Mouse (Mus musculus) embryo, embryonic 9.5 days (tissue): ENCODE measurements around the gene Rac2.

Experiments
- DNase-seq: peaks from one replicate; pipeline ENCODE4 v3.0.0-alpha.2; 2017; ENCODE audit errors: extremely low spot score

Rac2 gene

DNA sequence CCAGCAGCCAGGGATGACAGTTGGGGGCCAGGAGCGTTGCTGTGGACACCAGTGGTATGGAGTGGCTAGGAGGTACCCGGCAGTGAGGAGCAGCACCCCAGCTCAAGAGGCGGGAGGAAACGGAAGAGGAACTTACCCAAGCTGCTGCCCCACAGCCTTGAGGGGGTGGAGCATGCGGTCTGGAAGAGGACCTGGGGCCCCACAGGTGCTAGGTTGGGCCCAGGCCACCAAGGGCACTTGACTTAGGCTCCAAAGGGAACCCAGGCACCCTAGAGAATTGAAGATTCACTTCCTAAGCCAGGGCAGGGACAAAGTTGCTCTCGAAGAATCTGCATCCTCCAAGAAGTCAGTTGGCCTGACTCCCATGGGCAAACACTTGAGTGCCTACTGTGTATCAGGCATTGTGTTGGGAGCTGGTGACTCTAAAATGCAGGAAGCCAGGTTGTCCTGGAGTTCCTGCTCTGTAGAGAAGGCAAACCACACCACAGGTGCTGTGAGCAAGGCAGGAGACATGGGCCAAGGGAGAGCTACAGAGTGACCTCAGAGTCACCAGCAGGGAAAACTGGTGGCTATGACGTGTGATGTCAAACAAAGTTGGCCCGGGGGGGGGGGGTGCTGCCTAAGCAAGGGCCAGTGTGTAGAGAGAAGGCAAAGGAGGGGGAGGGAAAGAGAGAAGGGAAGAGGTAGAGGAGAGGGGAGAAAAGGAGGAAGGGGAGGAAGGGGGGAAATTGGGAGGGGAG is at the start of gene Rac2:
Gene Rac2, minus strand, starts transcription at position 126 of the 740 bp plus-strand sequence.
- DNase-seq, result no peak

DNA sequence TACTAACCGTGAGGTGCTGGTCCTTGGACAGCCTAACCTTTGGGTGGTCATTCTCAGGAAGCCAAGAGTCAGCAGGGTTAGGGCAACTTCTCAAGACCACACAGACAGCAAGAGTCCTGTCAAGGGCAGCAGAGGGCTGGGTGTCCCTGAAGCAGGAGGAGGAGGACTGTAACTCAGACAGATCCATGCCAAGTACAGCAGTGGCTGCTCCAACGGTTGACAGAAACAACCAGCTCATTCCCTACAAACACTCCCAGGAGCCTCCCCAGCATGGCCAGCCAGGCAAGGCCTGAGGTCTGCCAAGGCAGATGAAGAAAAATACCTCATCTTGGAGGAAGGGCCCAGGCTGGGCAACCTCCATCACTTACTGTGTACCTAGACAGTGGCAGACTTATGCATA is 44.4 kb upstream of the Rac2 start:
- no peak for DNase-seq

DNA sequence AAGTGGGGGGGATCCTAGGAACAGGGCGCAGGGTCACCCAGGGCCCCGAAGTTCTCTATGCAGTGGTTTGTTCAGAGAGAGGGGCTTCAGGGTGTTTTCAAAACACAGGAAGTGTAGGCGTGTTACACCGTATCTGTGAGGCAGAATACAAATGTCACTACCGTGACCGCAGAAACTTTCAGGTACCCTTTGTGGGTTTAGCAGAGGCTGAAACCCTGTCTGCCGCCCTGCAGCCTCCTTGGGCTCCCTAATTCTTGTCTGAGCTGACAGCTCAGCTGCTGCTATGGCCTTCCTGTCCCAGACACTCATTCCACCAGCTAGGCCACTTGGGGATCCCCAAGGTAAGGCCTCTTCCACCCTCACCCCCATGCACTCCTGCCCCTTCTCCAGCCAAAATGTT is 42.0 kb upstream of the Rac2 start:
- no peak for DNase-seq

DNA sequence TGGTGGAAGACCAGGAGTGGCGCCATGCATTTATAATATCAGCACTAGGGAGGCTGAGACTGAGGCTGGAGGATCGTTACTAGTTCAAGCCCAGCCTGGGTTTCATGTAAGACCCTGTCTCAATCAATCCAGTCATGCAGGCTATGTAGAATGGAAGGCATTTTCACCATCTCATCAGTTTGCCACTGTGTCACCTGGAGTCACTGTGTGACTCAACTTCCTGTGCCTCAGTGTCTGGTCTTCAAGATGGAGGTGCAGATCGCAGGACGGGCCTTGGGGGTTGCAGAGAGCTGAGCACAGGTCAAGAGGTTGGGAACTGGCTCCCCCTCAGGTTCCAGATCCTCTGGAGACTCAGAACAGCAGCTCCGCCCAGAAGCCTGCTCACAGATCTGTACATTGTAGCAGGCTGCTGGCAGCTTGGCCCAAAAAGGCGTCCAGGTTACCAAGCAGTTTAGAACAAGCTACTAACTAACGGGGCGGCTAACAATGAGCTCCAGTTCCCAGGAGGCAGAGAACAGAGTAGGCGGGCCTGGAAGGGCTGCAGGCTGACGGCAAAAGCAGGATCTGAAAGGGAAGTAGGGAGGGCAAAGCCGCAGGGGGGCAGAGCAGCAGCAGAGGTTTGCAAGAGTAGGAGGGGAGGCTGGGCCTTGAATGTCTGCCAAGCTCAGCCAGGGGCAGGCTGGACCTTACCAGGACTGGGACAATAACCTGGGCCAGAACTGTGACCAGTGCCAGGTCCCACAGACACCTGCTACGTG is 38.3 kb upstream of the Rac2 start:
- DNase-seq, result no peak

DNA sequence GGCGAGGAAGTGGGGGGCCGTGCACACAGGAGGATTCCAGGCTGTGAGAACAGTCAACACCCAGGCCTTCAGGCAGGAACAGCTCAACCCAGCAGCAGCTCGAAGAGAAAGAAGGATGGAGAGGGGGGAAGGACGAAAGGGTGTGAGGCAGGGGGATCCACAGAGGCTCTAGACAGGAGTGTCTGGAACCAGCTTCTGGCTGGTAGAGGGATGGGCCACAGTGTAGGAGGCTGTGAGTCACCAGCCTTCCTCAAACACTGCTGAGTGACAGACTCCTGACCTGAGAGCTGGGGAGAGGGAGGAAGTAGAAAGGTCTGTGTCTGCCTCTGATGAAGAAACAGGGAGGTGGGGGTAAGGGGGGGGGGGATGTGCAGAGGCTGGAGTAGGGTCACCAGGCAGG is 34.9 kb upstream of the Rac2 start:
- DNase-seq, result no peak

DNA sequence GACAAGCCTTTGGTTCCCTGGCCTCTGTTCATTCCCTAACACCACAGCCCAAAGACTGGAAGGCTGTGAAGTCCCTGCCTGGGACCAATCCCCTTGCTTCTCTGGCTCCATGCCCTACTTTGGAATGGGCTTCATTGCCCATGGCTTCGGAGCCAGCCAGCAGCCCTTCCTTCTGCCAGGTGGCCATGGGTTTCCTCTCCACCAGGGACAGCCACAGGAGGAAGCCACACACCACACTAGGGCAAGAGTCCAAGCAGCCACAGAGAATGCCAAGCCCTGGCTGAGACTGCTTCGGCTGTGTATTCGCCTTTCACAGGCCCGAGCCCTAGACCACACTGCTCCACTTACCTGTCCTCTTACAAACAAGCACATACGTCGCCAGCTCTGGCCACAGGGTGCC is 33.5 kb upstream of the Rac2 start:
- no peak for DNase-seq

DNA sequence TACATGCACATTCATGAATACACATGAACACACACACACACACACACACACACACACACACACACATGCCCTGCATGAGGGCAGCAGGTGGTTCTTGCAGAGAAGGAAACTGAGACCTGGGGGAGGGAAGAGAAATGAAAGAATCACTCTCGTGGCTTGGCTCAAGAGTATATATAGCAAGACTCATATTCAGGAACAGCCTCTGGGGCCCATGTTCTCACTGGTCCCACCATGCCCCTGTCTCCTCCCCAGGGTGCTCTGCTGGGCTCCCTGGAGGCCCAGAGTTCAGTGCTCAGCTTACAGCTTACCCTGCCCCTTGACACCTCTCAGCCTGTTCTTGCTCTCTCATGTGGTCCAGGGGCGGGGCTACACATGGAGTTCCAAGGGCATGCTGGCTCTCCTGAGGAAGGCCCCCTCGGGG is 32.8 kb upstream of the Rac2 start:
- DNase-seq, result no peak

DNA sequence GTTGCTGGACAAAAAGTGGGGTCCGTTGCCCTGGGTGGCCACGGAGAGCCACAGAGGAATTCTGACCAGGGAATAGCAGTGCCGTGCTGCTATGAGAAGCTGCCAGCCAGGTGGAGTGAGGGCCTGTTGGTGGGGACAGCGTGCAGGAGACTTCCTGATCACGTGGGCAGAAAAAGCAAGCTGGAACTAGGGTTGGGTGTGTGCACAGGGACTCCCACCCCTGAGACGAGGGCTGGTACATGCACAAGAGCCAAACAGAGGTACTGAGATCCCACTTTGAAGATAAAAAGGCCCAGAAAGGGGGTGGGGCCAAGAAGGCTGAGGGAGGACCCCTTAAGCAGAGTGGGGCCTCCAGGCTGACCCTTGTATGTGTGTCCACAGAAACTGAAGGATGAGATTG is 31.7 kb upstream of the Rac2 start:
- no peak for DNase-seq

DNA sequence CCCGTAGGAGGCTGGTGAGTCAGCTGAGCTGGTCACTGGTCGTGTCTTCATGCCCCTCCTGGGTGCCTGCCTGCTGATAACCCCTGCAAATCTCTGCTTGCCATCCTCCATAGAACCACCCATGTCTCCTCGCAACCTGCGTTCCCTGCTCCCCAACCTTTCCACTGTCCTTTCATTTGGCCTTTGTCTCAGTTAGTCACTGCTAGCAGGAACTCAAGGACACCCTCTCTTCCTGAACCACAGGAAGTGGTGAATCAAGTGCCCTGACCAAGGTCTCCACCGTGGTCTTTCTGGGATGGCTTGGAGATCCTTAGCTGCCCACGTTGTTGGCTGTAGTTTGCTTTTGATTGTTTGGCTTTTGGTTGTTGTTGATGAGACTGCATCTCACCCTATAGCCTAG is 28.6 kb upstream of the Rac2 start:
- DNase-seq, result no peak

DNA sequence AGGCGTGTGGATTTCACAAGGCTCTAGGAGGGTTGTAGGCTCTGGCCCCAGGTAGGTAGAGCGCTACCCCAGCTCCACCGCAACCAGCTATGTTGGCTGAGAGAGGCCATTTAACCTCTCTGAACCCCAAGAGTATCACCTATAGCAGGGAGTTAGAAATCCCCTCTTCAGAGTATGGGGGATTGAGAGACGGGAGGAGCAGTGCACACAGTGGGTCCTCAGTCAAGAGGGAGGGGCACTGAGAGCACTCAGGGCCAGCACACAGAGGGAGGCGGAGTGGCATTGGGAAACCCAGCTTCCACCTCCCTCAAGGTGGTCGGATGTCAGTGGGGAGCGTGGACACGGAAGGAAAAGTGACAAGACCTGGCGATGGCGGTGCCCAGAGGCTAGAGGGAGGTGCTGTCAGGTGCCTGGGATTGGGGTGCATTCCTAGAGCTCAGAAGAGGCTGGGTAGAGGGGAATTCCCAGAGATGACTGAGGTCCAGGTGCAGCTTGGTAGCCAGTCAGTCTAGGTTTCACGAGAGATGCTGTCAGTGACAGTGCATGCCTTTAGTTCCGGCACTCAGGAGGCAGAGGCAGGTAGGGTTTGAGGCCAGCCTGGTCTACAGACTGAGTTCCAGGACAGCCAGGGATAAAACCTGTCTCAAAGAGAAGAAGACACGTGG is 27.1 kb upstream of the Rac2 start:
- DNase-seq, result no peak

DNA sequence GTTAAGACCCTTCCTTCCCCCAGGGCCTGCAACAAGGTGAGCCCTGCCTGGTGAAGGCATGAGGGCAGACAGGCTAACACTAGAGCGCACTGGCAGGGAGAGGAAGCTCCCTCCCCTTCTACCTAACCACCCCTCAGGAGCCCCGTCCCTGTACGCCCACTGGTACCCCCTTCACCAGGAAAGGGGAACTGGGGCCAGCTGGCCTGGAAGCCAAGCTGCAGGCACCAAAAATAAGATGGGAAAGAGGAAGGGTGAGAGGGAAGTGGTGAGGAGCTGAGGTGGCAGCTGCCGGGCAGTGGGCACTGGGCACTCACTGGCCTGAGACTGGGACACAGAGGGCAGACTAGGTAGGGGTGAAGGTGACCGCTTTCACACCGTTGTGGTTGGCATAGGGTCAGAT is 26.5 kb upstream of the Rac2 start:
- no peak for DNase-seq

DNA sequence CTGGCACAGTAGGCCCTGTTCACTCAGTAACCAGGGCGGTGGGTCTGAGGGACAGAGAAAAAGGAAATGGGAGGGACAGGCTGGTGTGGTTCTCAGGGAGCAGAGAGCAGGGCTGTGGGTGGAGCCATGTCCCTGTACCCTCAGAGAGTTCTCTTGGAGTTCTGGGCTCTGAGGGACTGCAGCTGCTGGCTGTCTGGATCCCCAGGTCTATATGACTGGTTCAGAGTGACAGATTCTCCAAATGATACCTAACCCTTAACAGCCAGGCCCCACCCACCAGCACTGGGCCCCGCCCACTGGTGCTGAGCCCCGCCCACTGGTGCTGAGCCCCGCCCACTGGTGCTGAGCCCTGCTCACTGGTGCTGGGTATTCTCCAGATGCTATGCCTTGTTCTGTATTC is 25.1 kb upstream of the Rac2 start:
- DNase-seq, result no peak

DNA sequence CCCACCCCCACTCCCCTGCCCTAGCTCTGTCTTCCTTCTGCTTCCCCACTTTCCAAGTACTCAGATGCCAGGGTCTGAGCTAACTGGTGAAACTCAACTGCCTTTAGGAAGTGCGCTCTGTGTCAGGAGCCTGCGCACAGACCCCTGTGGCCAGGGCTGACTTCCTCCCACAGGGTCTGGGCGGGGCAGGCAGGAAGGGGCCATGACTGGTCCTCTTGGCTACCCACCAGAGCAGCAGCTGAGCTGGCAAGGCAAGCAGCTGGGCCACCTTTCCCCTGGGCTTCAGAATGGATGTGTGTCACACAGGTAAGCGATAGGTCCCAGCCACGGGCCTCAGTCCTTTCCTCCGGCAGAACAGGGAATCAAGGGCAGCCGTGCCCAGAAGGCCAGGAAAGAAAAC is 24.3 kb upstream of the Rac2 start, which contains the start of gene Cyth4:
Gene Cyth4, plus strand, starts transcription at position 134 of the 400 bp plus-strand sequence.
- no peak for DNase-seq

DNA sequence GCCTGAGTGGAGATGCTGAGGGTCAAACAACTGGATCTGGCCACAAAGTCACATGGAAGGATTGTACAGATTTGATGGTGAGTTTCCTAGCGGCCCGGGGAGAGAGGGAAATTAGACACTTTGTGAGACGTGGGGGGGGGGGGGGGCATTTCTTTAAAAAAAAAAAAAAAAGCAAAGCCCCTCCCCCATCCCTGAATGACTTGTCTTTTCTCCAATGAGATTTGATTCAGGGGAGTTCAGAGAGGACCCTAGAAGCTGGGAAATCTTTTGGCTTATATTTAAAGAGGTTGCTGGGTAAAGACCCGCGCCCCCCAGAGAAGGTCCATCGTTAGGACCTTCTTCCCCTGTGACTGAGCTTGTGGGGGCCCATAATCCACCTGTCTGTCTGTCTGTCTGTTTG is 23.9 kb upstream of the Rac2 start:
- DNase-seq, result no peak

DNA sequence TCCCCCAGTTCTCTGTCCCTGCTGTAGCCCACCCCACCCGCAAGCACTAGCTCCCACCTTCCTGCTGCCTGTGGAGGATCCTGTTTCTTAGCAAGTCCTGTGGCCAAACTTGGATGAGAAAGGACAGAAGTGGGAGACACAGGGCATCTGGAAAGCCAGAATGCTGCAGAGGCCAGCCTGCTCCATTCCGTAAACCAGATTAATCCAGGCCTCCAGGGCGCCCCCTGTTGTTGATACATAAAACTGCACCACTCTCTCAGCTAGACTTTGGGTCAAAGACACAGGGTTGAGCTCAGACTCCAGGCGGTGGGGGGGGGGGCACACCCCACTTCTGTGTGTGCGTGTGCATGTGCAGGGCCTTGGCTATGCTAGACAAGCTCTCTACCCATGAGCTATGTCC is 22.9 kb upstream of the Rac2 start:
- DNase-seq, result no peak

DNA sequence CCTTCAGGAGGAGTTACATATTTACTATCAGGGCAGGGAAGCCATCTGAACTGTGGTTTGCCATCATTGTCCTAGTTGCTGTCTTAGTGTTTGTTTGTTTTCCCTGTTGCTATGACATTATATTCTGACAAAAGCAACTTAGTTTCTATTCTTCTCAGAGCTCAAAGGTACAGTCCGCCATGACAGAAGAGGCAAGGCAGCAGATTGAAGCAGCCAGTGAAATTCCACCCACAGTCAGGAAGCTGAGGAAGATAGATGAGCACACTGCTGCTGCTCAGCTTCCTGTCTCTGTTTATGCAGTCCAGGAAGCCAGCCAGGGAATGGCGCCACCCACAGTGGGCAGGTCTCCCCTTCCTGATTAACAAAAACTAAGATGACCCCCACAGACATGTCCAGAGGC is 22.2 kb upstream of the Rac2 start:
- DNase-seq, result no peak

DNA sequence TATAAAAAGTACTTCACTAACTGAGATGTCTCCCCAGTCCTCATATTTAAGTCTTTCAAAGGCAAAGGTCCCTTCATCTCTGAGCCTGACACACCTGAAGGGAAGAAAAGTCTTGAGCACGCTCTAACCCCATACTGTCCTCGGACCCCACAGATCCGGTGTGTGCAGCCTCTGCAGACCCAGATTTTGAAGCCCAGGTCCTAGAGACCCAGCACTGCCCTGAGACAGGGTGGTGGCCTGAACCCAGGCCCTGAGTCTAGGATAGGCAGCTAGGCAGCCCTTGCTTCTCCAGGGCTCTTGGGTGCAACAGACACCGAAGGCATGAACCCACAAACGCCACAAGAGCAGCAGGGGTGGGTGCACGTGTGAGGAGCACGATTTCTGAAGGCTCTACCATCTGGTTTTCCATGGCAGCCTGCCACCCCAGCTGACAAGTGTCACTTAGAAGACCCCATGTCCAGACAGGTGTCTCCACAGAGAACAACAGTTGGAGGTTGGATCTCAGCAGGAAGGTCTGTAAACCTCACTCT is 21.4 kb upstream of the Rac2 start:
- DNase-seq, result no peak

DNA sequence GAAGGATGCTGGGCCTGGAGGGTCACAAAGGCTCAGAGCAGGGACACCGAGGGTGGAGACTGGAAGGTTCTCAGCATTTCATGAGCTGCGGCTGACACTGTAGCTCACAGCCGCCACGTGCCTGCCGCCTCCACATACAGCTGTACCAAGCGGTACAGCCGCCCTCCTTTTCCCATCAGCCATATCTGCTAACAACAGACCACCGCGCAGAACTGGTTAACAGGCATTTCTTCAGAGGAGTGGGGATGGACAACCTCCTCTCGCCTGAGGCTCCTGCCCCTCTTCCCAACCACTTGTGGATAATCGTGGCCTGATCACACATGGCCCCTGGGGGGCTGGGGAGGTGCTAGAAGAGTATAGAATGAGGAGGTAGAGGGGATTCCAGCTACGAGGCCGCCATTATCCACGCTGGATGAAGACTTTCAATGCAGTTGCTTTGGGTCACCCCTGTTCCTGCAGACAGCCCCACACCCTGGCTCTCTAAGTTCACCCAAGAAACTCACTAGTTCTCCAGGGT is 19.9 kb upstream of the Rac2 start:
- DNase-seq, result no peak

DNA sequence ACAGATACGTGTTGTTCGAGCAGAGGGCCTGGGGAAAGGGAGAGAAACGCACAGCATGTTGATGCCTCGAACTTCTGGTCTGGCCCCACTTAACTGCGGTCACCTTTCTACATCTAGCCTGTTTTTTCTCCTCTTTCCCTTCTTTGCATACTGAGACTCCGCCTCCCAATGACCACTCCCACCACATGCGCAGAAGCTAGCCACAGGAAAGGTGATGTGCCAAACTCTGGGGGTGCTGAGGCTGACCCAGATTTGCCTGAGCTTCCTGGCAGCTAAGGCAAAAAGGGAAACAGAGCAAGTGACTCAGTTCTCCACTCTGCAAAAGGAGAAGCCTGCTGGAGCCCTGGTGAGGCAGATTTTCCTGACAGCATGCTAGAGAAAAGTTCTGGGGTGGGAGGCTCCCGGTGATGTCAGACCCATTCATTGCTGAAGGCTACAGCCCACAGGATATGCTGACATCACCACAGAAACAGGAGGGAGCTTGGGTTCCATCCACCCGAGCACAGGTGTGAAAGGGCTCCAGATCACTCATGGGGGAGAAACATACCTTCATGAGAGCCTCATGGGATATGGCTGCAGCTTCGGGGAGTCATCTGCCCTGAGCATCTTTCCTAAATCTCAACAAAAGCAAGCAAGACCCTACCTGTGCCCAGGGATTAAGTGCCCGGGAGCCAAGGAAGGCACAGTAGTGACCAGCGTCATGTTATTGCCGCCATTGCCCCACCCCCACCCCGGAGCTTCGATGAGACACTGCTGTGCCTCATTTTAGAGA is 19.3 kb upstream of the Rac2 start:
- no peak for DNase-seq

DNA sequence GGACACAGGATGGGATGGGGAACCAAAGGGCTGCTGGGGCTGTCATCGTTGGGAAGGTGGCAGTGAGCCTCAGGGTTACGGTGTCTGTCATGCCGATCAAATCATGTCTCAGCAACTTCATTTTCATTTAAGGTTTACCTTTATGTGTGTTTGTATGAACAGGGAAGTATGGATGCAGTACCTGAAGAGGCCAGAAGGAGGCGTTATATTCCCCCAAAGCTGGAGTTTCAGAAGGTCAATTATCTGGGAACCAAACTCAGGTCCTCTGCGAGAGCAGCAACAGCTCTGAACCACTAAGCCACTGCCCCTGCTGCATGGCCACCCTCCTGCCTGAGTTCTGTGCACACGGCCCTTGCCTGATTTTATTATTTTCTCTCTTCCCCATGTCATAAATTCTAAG is 18.2 kb upstream of the Rac2 start:
- DNase-seq, result no peak

DNA sequence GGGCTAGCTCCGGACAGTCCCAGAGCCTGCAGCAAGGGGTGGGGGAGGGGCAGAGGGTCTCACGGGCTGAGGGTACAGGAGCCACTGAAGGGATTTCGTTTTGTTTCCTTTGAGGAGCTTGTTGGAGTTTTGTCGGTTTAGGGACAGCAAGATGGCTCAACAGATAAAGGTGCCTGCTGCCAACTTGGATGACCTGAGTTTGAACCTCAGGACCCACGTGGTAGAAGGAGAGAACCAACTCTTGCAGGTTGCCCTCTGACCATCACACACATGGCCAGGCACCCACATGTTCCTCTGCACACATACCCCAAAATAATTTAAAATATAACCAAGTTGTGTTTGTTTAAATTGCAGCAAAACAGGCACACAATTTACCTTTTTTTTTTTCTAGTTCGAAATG is 17.4 kb upstream of the Rac2 start:
- no peak for DNase-seq

DNA sequence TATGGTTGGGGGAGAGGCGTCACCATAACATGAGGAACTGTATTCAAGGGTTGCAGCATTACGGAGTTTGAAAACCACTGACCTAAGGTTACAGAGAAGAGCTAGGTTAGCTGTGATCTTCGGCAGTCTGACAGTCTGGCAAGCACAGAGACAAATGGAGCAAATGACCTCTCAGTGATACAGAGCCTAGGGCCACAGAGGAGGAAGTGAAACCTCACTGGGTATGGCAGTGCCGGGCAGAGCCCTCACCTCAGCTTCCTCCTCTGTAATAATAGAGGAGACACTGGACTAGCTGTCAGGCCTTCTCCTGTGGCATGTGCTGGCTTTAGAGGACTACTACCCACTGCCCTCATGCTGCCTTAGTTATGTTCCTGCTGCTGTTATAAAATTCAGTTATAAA is 16.3 kb upstream of the Rac2 start:
- DNase-seq, result no peak
